Mouse (Mus musculus): ENCODE measurements around the gene Slc47a2. TPM values are rescaled to one million over a fixed set of nuclear protein-coding genes. Genes with fewer than 3 reads are reported as not detected.

Slc47a2 gene
- polyA plus RNA-seq, 1 experiment from 2014 or later: 0.20 TPM

DNA sequence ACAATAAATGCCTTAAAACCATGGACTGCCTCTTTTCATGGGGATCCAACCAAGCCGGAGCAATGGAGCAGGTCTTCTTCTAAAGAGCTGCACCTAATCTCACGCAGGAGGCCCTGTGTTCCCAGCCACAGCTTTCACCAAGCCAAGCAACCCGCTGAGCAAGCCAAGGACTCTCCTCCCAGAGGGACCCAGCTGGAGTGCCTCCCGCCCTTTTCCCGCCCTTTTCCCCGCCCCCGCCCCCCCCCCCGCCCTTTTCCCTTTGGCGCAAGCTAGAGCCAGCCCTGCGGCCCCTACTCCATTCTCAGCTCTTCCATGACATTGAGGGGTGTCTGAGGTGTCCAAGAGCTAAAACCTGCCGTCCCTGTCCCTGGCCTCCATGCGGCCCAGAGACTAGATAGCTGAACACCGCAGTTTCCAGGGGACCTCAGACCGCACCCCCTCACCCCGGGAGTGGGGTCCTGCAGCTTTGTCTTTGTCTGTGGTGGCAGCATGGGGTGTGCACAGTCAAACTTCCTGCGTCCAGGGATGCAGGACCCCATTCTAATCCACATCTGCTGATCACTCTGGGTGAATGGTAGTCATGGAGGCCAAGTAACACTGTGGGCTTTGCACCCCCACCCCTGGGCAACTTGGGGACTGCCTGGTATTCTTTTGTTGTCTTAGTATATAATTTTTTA, 41.8 kb downstream of the Slc47a2 start:
- no peak overlapping the region for H3K9ac ChIP-seq
- H3K4me3 ChIP-seq (replicated peaks): peak overlapping the region; percentile 15; the same call in 1 of the 2 replicates
- H3K27ac ChIP-seq (replicated peaks): no peak overlapping the region

DNA sequence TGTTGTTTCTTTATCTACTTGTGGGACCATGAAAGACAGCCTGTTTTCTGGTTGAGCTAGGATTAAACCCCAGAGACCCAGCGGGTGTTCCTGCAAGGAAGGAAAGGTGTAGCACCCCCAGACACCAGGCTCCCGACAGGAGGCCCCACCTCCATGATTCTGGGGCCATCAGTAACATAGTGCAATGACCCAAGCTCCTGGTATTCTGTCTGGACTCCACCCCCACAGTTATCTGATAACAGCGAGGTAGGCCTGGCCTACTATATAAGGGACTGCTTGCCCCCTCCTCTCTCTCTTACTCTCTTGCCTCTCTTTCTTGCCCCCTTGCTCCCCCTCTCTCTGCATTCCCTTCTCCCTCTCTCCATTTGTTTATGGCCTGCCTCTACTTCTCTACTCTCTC, 42.5 kb downstream of the Slc47a2 start:
- Histone ChIP-seq H3K36me3 (no peaks in the 10 kb centered on the region), H3K9ac (no peak overlapping the region), H3K27ac (replicated peaks) (no peak overlapping the region), H3K27me3 (no peaks in the 10 kb centered on the region), H3K9me3 (replicated peaks) (no peaks in the 10 kb centered on the region; the same call in 1 of the 2 replicates), H3K4me1 (peaks cover 7% of the 10 kb centered on the region), H3K4me3 (replicated peaks) (no peak overlapping the region), H3K4me2 (replicated peaks) (peak overlapping the region; percentile 39; the same call in 1 of the 2 replicates)
- 68% methylated on average over 3 of the region's 3 CpGs for WGBS
- no peak for ATAC-seq (ENCODE audit: insufficient number of reproducible peaks, low FRiP score, low TSS enrichment, low read depth)

More for the DNA sequence above, 41.8 kb downstream of the Slc47a2 start:
- Histone ChIP-seq H3K27me3 (no peaks in the 10 kb centered on the region), H3K4me1 (peaks cover 7% of the 10 kb centered on the region), H3K36me3 (no peaks in the 10 kb centered on the region), H3K4me2 (replicated peaks) (peak overlapping the region; percentile 39), H3K9me3 (replicated peaks) (no peaks in the 10 kb centered on the region; the same call in 1 of the 2 replicates)
- 30% methylated on average over 10 of the region's 16 CpGs for WGBS
- ATAC-seq (ENCODE audit: insufficient number of reproducible peaks, low FRiP score, low TSS enrichment, low read depth): no peak

DNA sequence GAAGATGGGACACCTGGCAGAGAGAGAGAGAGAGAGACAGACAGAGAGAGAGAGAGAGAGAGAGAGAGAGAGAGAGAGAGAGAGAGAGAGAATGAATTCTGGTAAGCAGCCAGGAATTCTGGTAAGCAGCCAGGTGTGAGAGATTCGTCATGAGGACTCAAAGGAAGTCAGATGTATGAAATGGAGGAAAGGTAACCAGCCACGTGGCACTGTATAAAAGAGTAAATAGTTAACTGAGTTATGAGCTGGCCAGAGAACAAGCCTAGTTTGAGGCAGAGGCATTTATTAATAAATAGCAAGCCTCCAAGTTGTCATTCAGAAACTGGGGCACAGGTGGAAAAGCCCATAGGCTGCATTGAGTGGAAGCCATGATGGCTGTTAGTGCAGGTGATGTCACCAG, 44.8 kb downstream of the Slc47a2 start:
- no peak overlapping the region for H3K4me2 ChIP-seq (replicated peaks)
- peaks cover 7% of the 10 kb centered on the region for H3K4me1 ChIP-seq
- H3K9ac ChIP-seq: no peak overlapping the region
- WGBS: 54% methylated on average over 2 of the region's 2 CpGs
- H3K27me3 ChIP-seq: no peaks in the 10 kb centered on the region
- H3K27ac ChIP-seq (replicated peaks): no peak overlapping the region
- no peaks in the 10 kb centered on the region for H3K36me3 ChIP-seq
- H3K9me3 ChIP-seq (replicated peaks): no peaks in the 10 kb centered on the region
- no peak overlapping the region for H3K4me3 ChIP-seq (replicated peaks)
- ATAC-seq (ENCODE audit: insufficient number of reproducible peaks, low FRiP score, low TSS enrichment, low read depth): no peak

DNA sequence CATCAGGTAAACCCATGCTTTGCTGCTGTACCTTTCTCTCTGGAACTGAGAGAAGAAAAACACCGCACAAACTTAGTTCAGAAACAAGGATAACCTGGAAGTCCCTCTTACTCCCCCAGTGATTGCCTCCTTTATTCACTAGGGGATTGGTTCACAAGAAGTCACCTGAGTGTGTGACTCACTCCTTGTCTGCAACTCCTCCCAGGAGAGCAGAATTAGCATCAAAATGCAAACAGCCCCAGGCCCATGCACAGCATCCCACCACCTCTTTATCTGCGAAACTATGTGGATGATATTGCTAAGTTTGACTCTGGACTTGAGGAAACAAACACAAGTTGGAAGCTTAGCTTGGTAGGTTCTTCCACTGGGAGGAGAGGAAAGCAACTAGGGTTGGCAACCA, 45.3 kb downstream of the Slc47a2 start:
- Histone ChIP-seq H3K27ac (replicated peaks) (no peak overlapping the region), H3K4me2 (replicated peaks) (no peak overlapping the region), H3K4me1 (peaks cover 7% of the 10 kb centered on the region), H3K36me3 (no peaks in the 10 kb centered on the region), H3K4me3 (replicated peaks) (no peak overlapping the region), H3K9me3 (replicated peaks) (no peaks in the 10 kb centered on the region), H3K27me3 (no peaks in the 10 kb centered on the region), H3K9ac (no peak overlapping the region)
- no peak for ATAC-seq (ENCODE audit: insufficient number of reproducible peaks, low FRiP score, low TSS enrichment, low read depth)
- 67% methylated on average over 2 of the region's 2 CpGs for WGBS

DNA sequence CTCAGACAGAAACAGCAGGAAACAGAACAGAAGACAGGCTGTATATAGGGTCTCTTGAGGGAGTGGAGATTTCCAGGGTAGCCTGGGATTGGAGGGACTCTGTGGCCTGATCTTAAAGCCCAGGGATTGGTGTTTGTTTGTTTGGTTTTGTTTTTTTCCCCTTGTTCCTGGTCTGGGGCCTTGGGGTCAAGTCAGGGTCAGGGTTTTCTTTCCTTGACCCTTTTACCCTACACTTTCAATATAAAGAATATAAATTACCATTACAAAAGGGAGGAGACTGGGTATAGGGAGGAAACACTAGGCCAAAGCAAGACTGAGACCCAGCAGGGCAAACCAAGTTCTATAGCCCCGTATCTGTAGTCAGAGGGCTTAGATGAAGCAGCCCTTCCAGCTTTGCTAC, 46.1 kb downstream of the Slc47a2 start:
- ATAC-seq (ENCODE audit: insufficient number of reproducible peaks, low FRiP score, low TSS enrichment, low read depth): no peak
- Histone ChIP-seq H3K36me3 (no peaks in the 10 kb centered on the region), H3K27ac (replicated peaks) (no peak overlapping the region), H3K9me3 (replicated peaks) (no peaks in the 10 kb centered on the region), H3K4me3 (replicated peaks) (no peak overlapping the region), H3K4me1 (peaks cover 7% of the 10 kb centered on the region), H3K4me2 (replicated peaks) (no peak overlapping the region), H3K9ac (no peak overlapping the region), H3K27me3 (no peaks in the 10 kb centered on the region)
- WGBS: 78% methylated on average over 1 of the region's 1 CpGs

- ATAC-seq (ENCODE audit: insufficient number of reproducible peaks, low FRiP score, low TSS enrichment, low read depth): no peak
- no peaks in the 10 kb centered on the region for H3K9me3 ChIP-seq (replicated peaks)
- H3K9ac ChIP-seq: no peak overlapping the region
- H3K4me3 ChIP-seq (replicated peaks): no peak overlapping the region
- H3K27ac ChIP-seq (replicated peaks): no peak overlapping the region
- H3K36me3 ChIP-seq: no peaks in the 10 kb centered on the region
- H3K27me3 ChIP-seq: no peaks in the 10 kb centered on the region
- H3K4me1 ChIP-seq: peaks cover 1% of the 10 kb centered on the region; the same call in 1 of the 2 replicates
- WGBS: 86% methylated on average over 2 of the region's 2 CpGs
- H3K4me2 ChIP-seq (replicated peaks): no peak overlapping the region
Observed at GRCm38 (mm10) chr11:61295556-61295955, 47.1 kb downstream of the Slc47a2 start.

- no peak for ATAC-seq (ENCODE audit: insufficient number of reproducible peaks, low FRiP score, low TSS enrichment, low read depth)
- 80% methylated on average over 3 of the region's 3 CpGs for WGBS
Observed at GRCm38 (mm10) chr11:61294431-61294830, 48.2 kb downstream of the Slc47a2 start.

GRCm38 (mm10) chr11:61293251-61293650, 49.4 kb downstream of the Slc47a2 start:
- Histone ChIP-seq H3K9ac (no peak overlapping the region), H3K36me3 (no peaks in the 10 kb centered on the region), H3K27me3 (no peaks in the 10 kb centered on the region), H3K4me3 (replicated peaks) (no peak overlapping the region), H3K4me1 (no peaks in the 10 kb centered on the region), H3K27ac (replicated peaks) (no peak overlapping the region), H3K9me3 (replicated peaks) (no peaks in the 10 kb centered on the region), H3K4me2 (replicated peaks) (no peak overlapping the region)
- ATAC-seq (ENCODE audit: insufficient number of reproducible peaks, low FRiP score, low TSS enrichment, low read depth): no peak
- WGBS: 57% methylated on average over 2 of the region's 2 CpGs

More at GRCm38 (mm10) chr11:61294431-61294830, 48.2 kb downstream of the Slc47a2 start:
- no peaks in the 10 kb centered on the region for H3K27me3 ChIP-seq
- H3K27ac ChIP-seq (replicated peaks): no peak overlapping the region
- H3K4me3 ChIP-seq (replicated peaks): no peak overlapping the region
- no peaks in the 10 kb centered on the region for H3K4me1 ChIP-seq
- H3K4me2 ChIP-seq (replicated peaks): no peak overlapping the region
- H3K36me3 ChIP-seq: no peaks in the 10 kb centered on the region
- H3K9ac ChIP-seq: no peak overlapping the region
- H3K9me3 ChIP-seq (replicated peaks): no peaks in the 10 kb centered on the region

- 23% methylated on average over 6 of the region's 6 CpGs for WGBS
- Histone ChIP-seq H3K9ac (no peak overlapping the region), H3K27ac (replicated peaks) (peak overlapping the region; percentile 51), H3K27me3 (no peaks in the 10 kb centered on the region), H3K9me3 (replicated peaks) (no peaks in the 10 kb centered on the region), H3K36me3 (no peaks in the 10 kb centered on the region), H3K4me1 (0 out of 2 replicates have a peak, but pooled peaks cover 5% of the 10 kb centered on the region), H3K4me2 (replicated peaks) (no peak overlapping the region), H3K4me3 (replicated peaks) (no peak overlapping the region)
- peak; percentile 51; the same call in 1 of the 2 replicates for ATAC-seq (ENCODE audit: insufficient number of reproducible peaks, low FRiP score, low TSS enrichment, low read depth)
Observed at GRCm38 (mm10) chr11:61284323-61284722, 58.3 kb downstream of the Slc47a2 start.

DNA sequence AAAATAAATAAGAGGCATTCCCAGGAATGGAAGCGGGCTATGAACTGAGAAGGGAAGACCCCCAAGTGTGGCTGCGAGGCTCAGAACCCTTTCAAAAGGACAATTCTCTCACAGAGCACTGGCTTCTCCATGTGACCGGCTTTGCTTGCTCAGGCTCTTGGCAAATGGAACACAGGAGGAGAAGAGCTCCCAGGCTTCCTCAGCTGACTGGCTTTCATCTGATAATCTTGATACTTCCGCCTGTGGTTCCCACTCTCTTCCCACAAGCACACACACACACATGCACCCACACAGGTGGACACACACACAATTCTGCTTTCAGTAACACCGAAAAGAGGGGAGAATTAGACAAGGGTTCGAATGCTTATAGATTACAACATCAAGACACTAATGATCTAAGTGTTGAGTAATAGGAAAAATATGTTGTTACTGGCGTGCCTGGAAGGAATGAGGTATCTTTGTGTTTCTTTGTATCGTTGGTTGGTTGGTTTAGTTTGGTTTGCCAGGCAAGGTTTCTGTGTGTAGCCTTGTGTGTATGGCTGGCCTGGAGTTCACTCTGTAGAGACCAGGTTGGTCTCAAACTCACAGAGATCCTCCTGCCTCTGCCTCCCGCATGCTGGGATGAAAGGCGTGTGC, 59.1 kb downstream of the Slc47a2 start:
- WGBS: 69% methylated on average over 10 of the region's 10 CpGs
- 0 out of 2 replicates have a peak, but pooled peaks cover 5% of the 10 kb centered on the region for H3K4me1 ChIP-seq
- H3K36me3 ChIP-seq: no peaks in the 10 kb centered on the region
- no peaks in the 10 kb centered on the region for H3K27me3 ChIP-seq
- H3K9ac ChIP-seq: no peak overlapping the region
- H3K27ac ChIP-seq (replicated peaks): peak overlapping the region; percentile 51
- H3K9me3 ChIP-seq (replicated peaks): no peaks in the 10 kb centered on the region
- no peak overlapping the region for H3K4me2 ChIP-seq (replicated peaks)
- no peak for ATAC-seq (ENCODE audit: insufficient number of reproducible peaks, low FRiP score, low TSS enrichment, low read depth)
- H3K4me3 ChIP-seq (replicated peaks): no peak overlapping the region

DNA sequence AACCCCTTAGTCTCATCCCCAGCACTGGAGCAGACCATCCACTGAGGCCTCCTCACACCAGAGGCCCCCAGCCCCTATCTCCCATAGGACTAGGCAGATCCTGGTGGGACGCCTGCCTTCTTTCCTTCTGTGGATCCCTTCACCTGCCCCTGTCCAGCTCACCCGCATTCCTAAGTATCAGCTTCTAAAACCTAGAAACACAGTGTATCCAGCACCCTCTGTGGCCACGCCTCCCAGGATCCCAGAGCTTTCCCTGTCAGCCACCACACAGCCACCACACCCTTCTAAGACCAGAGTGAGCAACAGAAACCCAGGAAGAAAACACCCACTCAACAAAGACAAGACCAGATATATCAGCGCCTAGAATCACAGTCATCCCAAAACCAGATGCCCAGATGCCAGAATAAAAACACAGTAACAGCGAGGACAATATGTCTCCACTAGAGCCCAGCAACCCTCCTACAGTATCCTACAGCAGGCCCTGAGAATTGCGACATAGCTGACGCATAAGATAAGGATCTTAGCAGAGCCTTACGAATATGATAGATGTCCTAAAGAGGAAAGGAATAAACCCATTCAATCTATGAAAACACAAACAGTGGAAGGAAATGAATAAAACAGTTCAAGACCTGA, 64.1 kb downstream of the Slc47a2 start:
- Histone ChIP-seq H3K4me1 (0 out of 2 replicates have a peak, but pooled peaks cover 3% of the 10 kb centered on the region), H3K4me2 (replicated peaks) (no peak overlapping the region), H3K27me3 (no peaks in the 10 kb centered on the region), H3K36me3 (no peaks in the 10 kb centered on the region), H3K9ac (no peak overlapping the region), H3K4me3 (replicated peaks) (no peak overlapping the region), H3K27ac (replicated peaks) (no peak overlapping the region), H3K9me3 (replicated peaks) (no peaks in the 10 kb centered on the region)
- no peak for ATAC-seq (ENCODE audit: insufficient number of reproducible peaks, low FRiP score, low TSS enrichment, low read depth)
- 76% methylated on average over 8 of the region's 8 CpGs for WGBS
